Mouse (Mus musculus) brain, adult 2 months (tissue): ENCODE measurements around the gene Dennd6b.

Source experiments
- DNase-seq: peaks from one replicate; pipeline ENCODE4 v3.0.0; 2011; ENCODE audit warnings: low read depth, low spot score

Gene Dennd6b

DNA sequence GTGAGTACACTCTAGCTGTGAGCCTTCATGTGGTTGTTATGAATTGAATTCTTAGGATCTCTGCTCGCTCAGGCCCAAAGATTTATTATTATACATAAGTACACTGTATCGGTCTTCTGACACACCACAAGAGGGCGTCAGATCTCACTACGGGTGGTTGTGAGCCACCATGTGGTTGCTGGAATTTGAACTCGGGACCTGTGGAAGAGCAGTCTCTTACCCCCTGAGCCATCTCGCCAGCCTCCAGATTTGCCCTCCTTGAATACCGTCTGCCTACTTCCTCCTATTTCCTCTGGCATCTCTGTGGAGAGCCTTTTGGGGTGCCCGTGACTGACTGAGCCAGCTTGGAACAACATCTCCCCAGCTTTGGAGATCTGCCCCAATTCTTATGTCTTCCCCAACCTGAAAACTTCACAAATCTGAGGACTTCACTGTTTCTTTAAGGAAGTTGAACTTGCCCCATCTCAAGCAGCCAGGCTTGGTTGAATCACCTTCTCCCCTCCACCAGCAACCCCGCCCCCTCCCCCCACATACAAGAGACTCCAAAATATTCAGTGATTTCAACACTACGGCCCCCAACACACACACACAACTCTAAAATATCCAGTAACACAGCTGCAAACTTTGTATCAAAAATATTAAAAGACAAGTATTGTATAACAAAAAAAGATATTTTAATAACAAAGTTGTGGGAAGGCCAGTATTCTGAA, 14.6 kb downstream of the Dennd6b start:
- no peak for DNase-seq

DNA sequence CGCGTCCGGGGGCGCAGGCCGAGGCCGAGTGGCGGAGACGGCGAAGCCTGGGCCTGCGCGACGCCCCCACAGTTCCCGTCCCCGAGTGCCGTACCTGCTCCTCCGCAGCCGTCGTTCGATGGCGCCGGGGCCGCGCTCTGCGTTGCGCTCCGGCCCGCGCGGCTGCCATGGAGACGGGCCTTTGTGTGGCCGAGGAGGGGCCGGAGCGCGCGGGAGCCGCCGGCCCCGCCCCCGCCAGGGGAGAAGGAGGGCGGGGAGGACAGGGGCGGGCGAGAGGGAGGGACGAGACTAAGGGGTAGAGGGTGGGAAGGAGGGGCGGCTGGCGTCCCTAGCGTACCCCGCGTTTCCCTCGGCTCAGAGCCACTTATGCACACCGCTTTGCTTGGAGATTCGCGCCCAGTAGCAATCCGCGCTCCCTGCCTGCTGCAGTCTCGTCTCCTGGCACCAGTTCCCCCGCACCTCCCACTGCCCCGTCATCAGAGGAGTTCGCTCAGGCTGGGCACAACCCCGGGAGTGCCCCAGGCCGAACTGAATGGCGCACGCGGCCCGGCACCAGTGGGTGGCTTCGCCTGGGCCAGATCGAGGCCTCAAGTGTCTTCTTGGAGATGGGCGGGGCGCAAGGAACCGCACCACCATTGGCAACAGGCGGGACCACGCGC, 15.6 kb downstream of the Dennd6b start, which contains the start of gene Plxnb2:
TSS of gene Plxnb2 (minus strand) at position 218 of the 659 bp plus-strand sequence.
- DNase-seq = peak; percentile 89

DNA sequence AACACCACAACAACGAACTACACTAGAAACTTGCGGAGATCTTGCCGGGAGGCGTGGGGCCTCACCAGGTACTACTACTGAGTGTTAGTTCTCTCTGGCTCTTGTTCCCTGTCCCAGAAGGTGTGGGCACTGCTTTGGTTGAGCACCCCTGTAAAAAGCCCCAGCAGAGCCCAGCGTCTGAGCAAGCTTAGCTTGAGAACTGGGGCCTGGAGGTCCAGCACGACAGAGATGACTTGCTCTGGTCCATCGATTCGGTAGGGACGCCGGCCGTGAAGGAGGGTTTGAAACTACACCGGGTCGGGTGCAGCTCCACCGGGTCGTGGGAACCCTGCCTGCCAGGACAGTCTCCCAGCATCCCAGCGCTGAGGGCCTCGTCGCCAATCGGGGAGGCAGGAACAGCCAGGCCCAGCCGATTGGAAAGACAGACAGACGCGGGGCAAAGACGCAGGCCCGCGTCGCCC, 16.2 kb downstream of the Dennd6b start:
- no peak for DNase-seq

DNA sequence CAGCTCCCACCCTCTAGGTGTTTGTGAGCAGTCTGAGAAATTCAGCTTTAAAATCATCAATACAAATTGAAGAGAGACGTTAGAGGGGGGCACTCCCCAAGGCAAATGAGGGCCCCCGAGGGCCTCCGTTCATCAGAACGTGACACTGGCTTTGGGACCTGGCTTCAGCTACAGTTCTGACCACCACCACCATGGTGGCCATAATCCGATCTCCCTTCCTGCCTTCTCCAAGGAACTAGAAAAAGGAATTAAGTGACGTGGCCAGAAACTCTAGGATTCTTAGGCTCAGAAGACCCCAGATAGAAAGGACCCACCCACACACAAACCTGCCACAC, 16.7 kb downstream of the Dennd6b start:
- no peak for DNase-seq

DNA sequence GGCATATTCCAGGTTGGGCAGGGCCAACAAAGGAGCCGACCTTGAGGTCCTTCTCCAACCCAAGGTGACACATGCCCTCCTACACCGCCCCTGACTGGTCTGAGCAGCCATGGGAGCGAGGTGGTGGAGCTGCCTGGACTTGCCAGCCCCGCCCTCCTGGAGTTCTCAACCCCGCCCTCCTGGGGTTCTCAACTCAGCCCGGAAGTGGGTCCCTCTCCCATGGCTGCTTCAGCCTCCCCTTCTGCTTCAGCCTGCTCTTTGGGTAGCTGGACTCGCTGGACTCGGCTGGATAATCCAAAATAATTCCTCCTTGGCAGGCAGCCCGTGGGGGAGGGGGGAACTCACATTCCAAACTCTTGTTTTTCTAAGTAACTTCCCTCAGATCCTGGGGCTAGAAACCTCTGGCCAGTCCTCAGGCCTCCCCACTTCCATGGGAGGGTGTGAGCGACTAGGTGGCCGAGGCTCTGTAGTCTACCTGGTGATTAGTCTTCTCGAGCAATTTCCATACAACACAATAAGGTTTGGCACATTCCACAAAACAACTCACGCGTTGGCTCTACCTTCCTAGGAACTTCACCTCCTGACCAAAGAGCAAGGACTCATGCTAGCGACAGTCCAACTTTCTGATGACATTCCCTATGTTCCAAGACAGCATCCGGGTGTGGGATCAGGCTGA, 17.2 kb downstream of the Dennd6b start:
- peak; percentile 54 for DNase-seq

DNA sequence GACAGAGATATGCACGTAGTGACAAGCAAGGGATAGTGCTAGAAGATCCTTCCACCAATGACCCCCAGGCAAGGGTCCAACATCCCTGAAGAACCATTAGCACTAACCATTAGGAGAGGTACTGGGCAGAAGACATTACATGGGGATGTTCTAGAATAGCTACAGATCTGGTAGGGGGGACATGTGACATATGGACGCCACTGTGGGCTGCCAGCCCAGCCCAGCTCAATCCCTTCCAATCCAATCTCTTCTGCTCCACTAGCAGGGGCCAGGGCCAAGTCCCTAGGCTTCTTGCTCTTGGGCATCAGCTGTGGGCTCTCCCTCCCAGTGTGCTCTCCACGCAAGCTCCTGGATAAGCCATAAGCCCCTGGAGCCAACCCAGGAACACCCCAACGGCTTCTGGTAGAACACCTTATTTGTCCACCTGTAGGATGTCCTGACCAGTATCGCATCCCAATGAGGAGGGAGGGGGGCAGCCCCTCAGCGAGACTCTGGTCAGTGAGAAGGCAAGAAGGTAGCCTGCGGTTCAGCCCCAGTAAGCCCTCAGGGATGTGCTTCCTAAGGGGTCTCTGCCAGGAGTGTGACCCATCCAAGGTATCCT, 17.9 kb downstream of the Dennd6b start:
- peak; percentile 93 for DNase-seq

DNA sequence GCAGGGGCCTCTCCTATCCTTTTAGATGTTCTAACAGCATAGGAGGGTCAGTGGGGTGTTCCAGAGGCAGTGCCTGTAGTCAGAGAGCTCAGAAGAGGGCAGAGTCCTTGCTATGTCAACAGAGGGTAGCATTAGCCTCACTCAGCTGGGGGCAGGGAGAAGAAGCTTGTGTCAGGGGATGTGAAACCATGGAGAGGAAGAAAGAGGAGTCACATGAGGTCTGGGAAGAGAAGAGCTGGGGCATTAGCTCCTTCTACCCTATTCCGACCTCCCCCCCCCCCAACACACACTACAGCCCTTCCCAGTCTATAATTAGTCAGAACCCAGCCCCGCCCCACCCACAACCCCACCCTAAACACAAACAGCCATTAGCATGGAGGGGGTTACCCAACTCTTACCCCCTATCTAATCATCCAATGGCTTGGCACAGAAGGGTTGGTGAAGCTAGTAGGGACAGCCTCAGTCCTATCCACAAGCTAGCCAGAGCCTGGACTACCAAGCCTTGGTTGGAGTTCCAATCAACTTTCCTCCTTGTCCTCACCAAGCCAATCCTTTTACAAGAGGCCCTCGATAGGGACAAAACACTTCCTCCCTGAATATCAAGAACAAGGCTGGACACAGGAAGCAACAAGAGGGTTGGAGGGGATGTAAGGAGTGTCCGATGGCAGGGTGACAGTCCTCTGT, 18.6 kb downstream of the Dennd6b start:
- DNase-seq = peak; percentile 48

DNA sequence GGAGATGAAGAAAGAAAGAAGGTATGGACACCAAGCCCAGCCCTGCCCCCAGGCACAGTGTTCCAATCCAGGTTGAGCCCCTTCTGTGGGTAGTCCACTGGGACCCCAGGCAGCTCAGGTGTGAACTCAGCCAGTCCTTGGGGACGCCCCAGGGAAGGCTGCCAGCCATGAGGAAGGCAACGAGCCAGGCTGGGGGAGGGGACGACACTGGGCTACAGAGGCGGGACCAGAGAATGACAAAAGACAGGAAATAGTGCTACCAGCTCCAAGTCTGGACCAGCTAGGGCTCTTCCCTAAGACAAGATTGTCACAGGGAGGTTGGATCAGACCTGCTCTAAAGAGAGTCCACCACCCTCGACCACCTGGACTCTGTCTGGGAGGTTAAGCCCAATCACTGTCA, 19.2 kb downstream of the Dennd6b start:
- DNase-seq = peak; percentile 63

DNA sequence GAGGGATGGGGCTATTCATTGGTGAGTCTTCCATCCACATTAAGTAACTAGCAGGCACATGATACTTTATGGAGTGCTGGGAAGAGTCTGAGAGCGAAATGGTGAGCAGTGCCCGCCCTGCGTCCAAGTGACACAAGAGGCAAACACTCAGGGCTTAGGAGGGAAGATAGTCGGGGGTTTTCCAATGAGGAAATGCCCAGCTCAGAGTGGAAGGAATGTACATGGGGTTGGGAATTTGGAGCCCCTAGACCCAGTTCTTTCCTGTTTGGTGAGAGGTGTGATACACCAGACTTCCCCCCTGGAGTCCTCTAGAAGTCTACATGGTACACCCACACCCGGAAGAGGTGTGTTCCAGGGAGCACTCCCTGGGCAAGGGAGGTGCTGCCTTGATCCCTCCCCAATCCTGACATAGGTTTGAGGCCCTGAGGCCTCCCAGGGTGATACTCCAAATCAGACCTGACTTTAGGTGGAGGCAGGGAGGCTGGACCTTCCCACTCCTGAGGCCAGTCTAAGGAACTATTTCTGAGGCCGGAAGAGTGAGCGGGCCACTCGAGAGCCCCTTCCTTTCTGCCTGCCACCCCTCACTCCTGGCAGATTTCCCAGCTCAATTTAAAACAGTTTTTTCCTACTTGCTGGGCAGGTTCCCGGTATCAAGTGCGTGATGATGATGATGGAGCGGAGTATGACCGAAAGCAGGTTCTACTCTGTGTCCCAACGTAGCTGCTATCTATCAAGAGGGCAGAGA, 20.7 kb downstream of the Dennd6b start:
- DNase-seq = no peak

DNA sequence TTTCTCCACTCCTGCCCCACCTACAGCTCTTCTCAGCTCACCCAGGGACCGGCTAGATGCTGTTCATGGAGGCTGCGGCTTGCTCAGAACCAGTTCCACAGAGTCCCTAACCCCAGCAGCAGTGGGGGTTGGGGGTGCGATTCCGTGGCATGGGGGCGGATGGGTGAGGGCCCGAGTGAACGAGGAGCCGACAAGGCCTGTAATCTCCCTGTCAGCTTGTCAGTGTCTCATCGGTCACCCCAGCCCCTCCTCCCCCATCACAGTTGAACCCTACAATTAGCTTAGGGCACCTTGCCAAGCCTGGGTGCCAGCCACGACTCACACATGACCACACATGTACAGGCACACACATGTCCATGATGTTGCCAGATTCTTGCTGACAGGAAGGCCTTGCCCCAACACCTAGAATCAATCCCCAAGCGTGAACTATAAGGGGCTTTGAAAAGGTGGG, 21.4 kb downstream of the Dennd6b start:
- DNase-seq = no peak

DNA sequence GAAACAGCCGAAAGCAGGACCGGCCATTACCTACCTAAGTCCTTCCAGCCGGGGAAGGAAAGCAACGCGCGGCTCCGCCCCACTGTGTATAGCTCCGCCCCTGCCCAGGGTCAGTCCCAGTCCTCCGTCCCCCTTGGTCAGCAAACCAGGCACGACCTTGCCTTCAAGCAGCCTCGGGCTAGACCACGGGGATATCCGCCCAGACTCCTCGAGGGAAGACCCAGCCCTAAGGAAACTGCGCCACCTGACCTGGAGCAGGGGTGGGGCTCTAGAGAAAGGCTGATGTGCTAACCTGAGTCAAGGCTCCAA, 22.4 kb downstream of the Dennd6b start:
- DNase-seq = peak; percentile 85

DNA sequence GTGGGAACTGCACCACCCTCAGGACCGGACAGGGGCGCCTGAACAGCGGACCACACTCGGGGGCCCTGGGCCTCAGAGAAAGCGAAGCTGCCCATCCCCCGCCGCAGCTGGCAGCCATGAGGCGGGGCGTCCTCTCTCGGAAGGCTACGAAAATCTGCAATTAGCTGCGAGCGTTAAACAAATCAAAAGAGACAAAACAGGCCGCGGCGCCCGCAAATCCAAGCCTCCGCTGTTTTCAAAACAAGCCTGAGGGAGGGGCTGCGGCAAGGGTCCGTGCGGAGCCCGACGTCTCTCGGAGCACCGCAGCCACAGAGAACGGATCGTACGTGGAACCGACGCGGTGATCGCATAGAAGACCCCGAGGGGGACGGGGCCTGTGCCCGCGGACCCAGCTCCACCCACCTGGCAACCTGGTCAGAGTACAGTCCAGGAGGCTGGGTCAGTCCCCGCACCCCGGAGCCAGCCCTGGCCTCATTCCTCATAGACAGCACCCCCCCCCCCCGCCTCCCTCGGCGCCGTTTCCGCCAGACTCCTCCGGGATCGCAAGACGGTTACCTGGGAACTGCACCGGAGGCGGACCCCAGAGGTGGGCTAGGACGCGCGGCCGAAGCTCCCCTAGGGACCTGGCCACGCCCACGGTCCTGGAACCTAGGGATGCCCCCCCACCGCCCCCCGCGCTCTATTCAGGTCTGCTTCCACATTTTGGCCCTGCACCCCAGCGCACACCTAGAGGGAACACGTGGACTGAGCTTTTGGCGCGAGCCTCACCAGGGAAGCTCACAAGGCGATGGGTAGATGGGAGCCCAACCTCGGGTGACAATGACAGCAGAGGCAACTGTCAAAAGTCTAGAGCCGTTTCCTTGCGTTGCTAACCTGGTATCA, 23.0 kb downstream of the Dennd6b start:
- DNase-seq = peak; percentile 63

DNA sequence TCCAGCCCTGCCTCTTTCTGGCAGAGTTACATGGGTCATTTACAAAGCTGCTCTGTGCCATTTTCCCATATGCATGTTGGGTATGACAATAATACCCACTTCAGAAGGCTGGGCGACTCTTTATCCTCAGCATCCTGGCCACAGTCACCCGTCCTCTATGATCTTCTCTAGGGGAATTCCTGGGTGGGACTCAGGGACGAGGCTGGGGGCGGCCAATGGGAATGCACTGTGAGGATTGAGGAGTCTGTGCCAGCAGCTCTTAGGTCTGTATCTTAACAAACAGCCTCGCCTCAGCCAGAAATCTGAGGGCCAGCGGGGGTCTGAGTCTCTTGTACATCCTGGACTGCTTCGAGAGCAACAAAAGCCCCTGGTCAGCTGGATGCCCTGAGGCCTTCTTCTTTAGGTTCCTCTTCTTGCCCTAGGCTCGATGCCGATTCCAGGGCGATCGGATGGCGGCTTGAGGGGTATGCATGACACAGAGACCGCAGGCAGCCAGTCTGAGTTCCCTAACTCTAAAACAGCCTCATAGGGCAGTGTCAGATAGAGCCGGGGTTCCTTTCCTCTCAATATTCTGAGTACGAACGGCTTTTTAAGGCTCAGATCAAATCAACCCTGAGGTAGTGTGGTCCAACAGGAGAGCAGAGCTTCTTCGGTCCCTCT, 23.9 kb downstream of the Dennd6b start:
- DNase-seq = peak; percentile 27

DNA sequence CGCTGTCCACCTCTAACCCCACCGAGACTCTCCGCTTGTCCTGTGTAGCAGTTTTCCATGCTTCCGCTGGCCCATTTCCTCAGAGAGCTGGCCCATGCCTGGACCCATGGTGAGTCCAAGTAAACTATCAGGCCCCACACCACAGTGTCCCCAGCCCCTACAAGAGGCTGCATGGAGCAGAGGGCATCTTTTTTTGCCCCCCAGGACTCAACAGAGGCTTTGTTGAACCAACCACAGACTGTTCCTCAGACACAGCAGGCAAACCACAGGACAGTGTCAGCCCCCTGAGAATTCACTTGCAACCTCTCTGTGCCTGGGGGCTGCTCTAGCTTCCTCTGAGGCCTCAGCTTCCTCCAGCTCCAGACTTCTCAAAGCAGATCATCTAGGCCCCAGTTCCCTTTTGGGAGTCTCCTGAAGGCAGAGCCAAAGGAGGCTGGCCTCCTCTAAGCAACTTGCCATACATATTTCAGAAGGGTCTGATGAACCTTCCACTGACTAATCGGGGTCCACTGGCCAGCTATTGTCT, 24.7 kb downstream of the Dennd6b start:
- DNase-seq = no peak

DNA sequence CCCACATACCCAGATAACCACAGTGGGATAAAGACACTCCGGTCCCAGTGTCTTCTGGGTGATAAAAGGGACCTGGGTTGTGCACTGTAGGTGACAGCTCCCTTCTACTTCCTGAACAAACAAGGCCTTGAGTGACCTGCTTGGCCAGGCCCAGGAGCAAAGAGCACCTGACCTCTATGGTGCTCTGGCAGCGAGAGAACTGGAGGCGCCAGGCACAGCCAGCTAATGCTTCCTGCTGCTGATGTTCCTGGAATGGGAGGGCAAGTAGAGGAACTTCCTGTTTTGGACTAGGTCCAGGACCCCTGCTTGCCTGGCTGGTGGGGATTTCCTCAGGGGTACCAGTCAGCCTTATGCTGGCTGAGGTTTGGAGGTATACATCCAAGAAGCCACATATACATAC, 26.2 kb downstream of the Dennd6b start:
- DNase-seq = peak; percentile 35

DNA sequence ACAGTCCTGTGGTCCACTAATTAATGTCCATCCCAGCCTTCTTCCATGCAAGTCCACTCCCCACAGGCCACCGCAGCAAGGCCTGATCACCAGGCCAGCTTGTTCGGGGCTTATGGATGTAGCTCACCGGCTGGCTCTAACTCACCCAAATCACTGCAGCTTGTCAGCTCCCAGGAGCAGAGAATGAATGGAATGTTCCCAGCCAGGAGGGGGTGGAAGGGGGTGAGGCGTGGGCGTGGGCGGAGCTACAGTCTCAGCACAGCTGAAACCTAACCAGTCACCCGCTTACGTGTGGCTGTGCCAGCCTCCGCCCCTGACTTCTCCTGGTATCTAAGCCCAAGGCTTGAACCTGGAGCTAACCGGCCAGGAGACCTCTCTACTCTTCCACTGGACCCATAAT, 26.9 kb downstream of the Dennd6b start:
- DNase-seq = peak; percentile 97

DNA sequence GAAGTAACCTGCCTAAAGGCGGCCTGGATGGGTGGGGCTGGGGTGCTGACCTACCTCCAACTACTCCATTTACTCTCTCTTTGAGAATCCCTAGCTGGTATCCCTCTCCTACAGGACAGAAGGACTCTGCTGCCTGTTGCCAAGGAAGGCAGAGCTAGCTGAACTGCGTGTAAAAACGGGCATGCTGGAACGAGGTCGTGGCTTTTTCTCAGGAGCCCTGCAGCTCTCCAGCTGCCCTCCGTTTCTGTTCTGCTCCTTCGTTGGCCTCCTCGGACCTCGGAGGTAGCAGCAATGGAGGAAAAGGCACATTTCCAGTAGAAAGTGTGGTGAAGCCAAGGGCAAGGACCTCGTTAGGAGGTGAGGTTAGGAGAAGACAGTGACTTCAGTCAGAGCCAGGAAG, 27.4 kb downstream of the Dennd6b start:
- peak; percentile 75 for DNase-seq

DNA sequence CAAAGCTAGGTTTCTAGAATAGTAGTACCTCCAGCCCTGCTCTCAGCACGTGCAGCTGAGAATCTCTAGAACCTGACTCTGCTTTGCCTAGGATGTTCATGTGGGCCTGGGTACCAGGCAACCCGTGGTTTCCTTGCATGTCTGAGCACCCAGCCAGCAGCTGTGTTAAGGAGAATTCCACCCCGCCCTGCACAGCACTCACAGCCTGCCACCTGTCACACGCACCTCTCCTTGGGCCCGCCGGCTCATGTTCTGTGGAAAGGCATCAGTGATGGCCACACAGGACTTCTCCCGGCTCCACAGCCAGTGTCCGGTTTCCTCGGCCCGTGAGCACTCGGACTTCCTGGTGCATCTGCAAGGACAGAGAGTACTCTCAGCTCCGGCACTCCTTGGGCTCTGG, 30.8 kb downstream of the Dennd6b start:
- no peak for DNase-seq

DNA sequence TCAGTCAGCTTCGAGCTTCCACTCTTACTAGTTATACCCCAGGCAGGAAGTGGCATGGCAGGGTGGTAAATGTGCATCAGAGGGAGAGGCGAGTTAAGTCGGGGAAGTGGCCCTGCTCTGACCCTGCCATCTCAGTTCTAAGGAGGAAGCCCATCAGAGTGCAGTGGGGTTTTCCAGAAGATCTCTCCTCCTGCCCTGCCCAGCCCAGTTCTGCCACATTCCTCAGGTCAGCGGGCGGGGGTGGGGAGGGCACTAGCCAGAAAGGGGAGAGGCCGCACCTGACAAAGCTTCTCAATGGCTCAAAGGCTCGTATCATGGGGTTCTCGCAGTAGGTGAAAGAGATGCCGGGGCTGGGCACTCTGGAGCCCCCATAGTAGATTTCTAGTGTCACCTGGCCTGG, 34.9 kb downstream of the Dennd6b start:
- DNase-seq = no peak
